Mouse (Mus musculus) forebrain, postnatal 0 days (tissue): Measurements from ENCODE around the gene Mab21l1. TPM values are rescaled to one million over a fixed set of nuclear protein-coding genes. Genes with fewer than 3 reads are reported as not detected.

Source experiments
- ATAC-seq: fragments of 200-750 bp; cut with Nextera tagmentation; 2 replicates; pipeline ENCODE4 v1.8.0; 2017; ENCODE audit warnings: mild to moderate bottlenecking, moderate library complexity
- DNase-seq: peaks from one replicate; pipeline ENCODE4 v3.0.0-alpha.2; 2015
- H3K27ac ChIP-seq: fragments of 300-500 bp; sonication (generic); 2 replicates; pipeline ENCODE4 v1.5.1; 2014; ENCODE audit warnings: low read depth, mild to moderate bottlenecking, antibody characterized with exemption, low read length, moderate library complexity, mixed read lengths
- H3K27me3 ChIP-seq: fragments of 300-500 bp; sonication (generic); 2 replicates; pipeline ENCODE4 v1.6.1; 2014; ENCODE audit warnings: mild to moderate bottlenecking, low read length, mixed read lengths; ENCODE audit not compliant: insufficient read depth
- H3K36me3 ChIP-seq: fragments of 300-500 bp; sonication (generic); 2 replicates; pipeline ENCODE4 v1.6.1; 2014; ENCODE audit warnings: mild to moderate bottlenecking, moderate library complexity; ENCODE audit not compliant: insufficient read depth
- H3K4me1 ChIP-seq: fragments of 300-500 bp; sonication (generic); 2 replicates; pipeline ENCODE4 v1.6.1; 2014; ENCODE audit warnings: antibody characterized with exemption; ENCODE audit not compliant: insufficient read depth
- H3K4me2 ChIP-seq: fragments of 300-500 bp; sonication (generic); 2 replicates; pipeline ENCODE4 v1.6.1; 2014; ENCODE audit warnings: low read depth, mild to moderate bottlenecking, moderate library complexity
- H3K4me3 ChIP-seq: fragments of 300-500 bp; sonication (generic); 2 replicates; pipeline ENCODE4 v1.5.1; 2014; ENCODE audit warnings: low read depth, low read length, mixed read lengths
- H3K9ac ChIP-seq: fragments of 300-500 bp; sonication (generic); 2 replicates; pipeline ENCODE4 v1.6.1; 2014; ENCODE audit warnings: mild to moderate bottlenecking
- H3K9me3 ChIP-seq: fragments of 300-500 bp; sonication (generic); 2 replicates; pipeline ENCODE4 v1.6.1; 2016; ENCODE audit warnings: low read length
- CTCF ChIP-seq: sonication (generic); IDR thresholded peaks from 2 replicates; pipeline ENCODE4 v1.5.1; 2016; ENCODE audit warnings: antibody characterized with exemption, control low read depth, low read depth
- WGBS: fragments of 180-500 bp; shearing (Covaris S2); extraction: QIAGEN DNeasy Blood & Tissue Kit; methylation state at CpG from one replicate; pipeline ENCODE4 v1.1.7; 2014; 5-methylcytosine and 5-hydroxymethylcytosine counted together
- polyA plus RNA-seq: library from polyadenylated mRNA; unstranded; fragments of >200 nt; fragmentation: Nextera tagmentation; extraction: Ambion mirVana; gene quantifications from 2 replicates; pipeline ENCODE4 v1.2.1, GENCODE M21; 2015
- total RNA-seq: library from RNA; depleted of rRNA; stranded (reverse); fragments of >200 nt; gene quantifications from 2 replicates; pipeline ENCODE4 v1.2.3, GENCODE M21; 2014

Mab21l1 gene
- total and polyA plus RNA-seq, 2 experiments from 2014 or later: 13.5 to 16.9 TPM

- no peak for TF ChIP-seq CTCF
- Histone ChIP-seq H3K27me3 (no peaks in the 10 kb centered on the region), H3K9ac (no peak overlapping the region), H3K36me3 (0 out of 2 replicates have a peak, but pooled peaks cover 4% of the 10 kb centered on the region), H3K4me3 (no peak overlapping the region), H3K27ac (no peak overlapping the region), H3K4me2 (no peak overlapping the region), H3K9me3 (no peaks in the 10 kb centered on the region), H3K4me1 (no peaks in the 10 kb centered on the region)
- 0 out of 2 replicates have a peak, but pooled peaks have one; percentile 29 for ATAC-seq
- DNase-seq: no peak
- 61% methylated on average over 10 of the region's 10 CpGs for WGBS
Observed at GRCm38 (mm10) chr3:55828481-55829256, 46.4 kb downstream of the Mab21l1 start.

DNA sequence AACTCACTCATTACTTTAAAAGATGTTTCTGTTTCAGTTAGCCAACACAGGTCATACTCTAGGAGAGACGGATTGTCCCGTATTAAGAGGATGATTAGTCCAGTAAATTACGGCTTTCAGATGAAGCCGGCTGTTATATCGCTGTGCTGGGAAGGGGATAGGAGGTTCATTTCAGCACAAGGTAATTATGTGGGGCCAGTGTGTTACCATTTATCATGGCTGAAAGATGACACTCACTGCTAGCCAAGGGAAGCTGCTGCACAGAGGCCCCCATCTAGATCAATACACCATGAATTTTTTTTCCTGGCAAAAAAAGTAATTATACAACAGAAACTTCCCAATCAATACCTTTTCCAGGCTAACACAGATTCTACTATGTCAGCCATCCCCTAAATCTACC, 47.9 kb downstream of the Mab21l1 start:
- DNase-seq (no peak), ATAC-seq (no peak)
- H3K27ac ChIP-seq: no peak overlapping the region
- H3K27me3 ChIP-seq: no peaks in the 10 kb centered on the region
- no peak overlapping the region for H3K4me3 ChIP-seq
- no peaks in the 10 kb centered on the region for H3K9me3 ChIP-seq
- H3K36me3 ChIP-seq: no peaks in the 10 kb centered on the region
- H3K4me1 ChIP-seq: no peaks in the 10 kb centered on the region
- no peak for TF ChIP-seq CTCF
- 44% methylated on average over 5 of the region's 5 CpGs for WGBS
- no peak overlapping the region for H3K4me2 ChIP-seq
- H3K9ac ChIP-seq: no peak overlapping the region
